Mouse (Mus musculus) neural tube, embryonic 11.5 days (tissue): ENCODE results near the gene Fbxl17. TPM values are rescaled to one million over a fixed set of nuclear protein-coding genes. Genes with fewer than 3 reads are reported as not detected.

Source experiments
- ATAC-seq: fragments of 200-750 bp; cut with Nextera tagmentation; 2 replicates; pipeline ENCODE4 v1.8.0; 2017; ENCODE audit warnings: moderate number of reproducible peaks, mild to moderate bottlenecking, moderate TSS enrichment, moderate library complexity; ENCODE audit not compliant: insufficient read depth, low FRiP score, low TSS enrichment
- DNase-seq: peaks from one replicate; pipeline ENCODE4 v3.0.0-alpha.2; 2015; ENCODE audit warnings: low spot score
- H3K27ac ChIP-seq: fragments of 300-500 bp; sonication (generic); 2 replicates; pipeline ENCODE4 v1.5.1; 2014; ENCODE audit warnings: low read depth, mild to moderate bottlenecking, low read length
- H3K27me3 ChIP-seq: fragments of 300-500 bp; sonication (generic); 2 replicates; pipeline ENCODE4 v1.6.1; 2014; ENCODE audit warnings: mild to moderate bottlenecking, low read length, mixed read lengths; ENCODE audit not compliant: control insufficient read depth, insufficient read depth
- H3K36me3 ChIP-seq: fragments of 300-500 bp; sonication (generic); 2 replicates; pipeline ENCODE4 v1.6.1; 2014; ENCODE audit warnings: mild to moderate bottlenecking, low read length, moderate library complexity, mixed read lengths; ENCODE audit not compliant: control insufficient read depth, insufficient read depth
- H3K4me1 ChIP-seq: fragments of 300-500 bp; sonication (generic); 2 replicates; pipeline ENCODE4 v1.6.1; 2014; ENCODE audit warnings: low read length, mixed read lengths; ENCODE audit not compliant: control insufficient read depth, insufficient read depth
- H3K4me2 ChIP-seq: fragments of 300-500 bp; sonication (generic); 2 replicates; pipeline ENCODE4 v1.6.1; 2014; ENCODE audit warnings: low read depth, mild to moderate bottlenecking, moderate library complexity
- H3K4me3 ChIP-seq: fragments of 300-500 bp; sonication (generic); 2 replicates; pipeline ENCODE4 v1.5.1; 2014; ENCODE audit warnings: low read depth, low read length
- H3K9ac ChIP-seq: fragments of 300-500 bp; sonication (generic); 2 replicates; pipeline ENCODE4 v1.6.1; 2014; ENCODE audit warnings: mild to moderate bottlenecking, low read length
- H3K9me3 ChIP-seq: fragments of 300-500 bp; sonication (generic); 2 replicates; pipeline ENCODE4 v1.6.1; 2016; ENCODE audit warnings: low read length; ENCODE audit not compliant: control insufficient read depth
- WGBS: fragments of 180-500 bp; shearing (Covaris S2); extraction: QIAGEN DNeasy Blood & Tissue Kit; methylation state at CpG from one replicate; pipeline ENCODE4 v1.1.7; 2014; 5-methylcytosine and 5-hydroxymethylcytosine counted together
- polyA plus RNA-seq: library from polyadenylated mRNA; unstranded; fragments of >200 nt; fragmentation: Nextera tagmentation; extraction: Ambion mirVana; gene quantifications from 2 replicates; pipeline ENCODE4 v1.2.1, GENCODE M21; 2014

The Fbxl17 gene
- 7.8 and 8.8 TPM in 2 replicates for polyA plus RNA-seq

- Histone ChIP-seq H3K9me3 (no peaks in the 10 kb centered on the region), H3K27me3 (no peaks in the 10 kb centered on the region), H3K27ac (peak within 1 kb of the TSS; percentile 96), H3K36me3 (no peaks in the 10 kb centered on the region), H3K4me3 (peak within 1 kb of the TSS; percentile 86), H3K4me1 (peaks cover 7% of the 10 kb centered on the region), H3K9ac (peak within 1 kb of the TSS; percentile 98), H3K4me2 (peak within 1 kb of the TSS; percentile 72)
- peak; percentile 70 for ATAC-seq
- WGBS = under 1% methylated on average over 72 of the region's 80 CpGs
- DNase-seq = peak; percentile 72
Measured at GRCm38 (mm10) chr17:63499636-63500155, at the start of gene Fbxl17. Gene Fbxl17 (minus strand): TSS chr17:63500017.

- no peaks in the 10 kb centered on the region for H3K4me1 ChIP-seq
- no peak overlapping the region for H3K4me3 ChIP-seq
- H3K9ac ChIP-seq = no peak overlapping the region
- no peaks in the 10 kb centered on the region for H3K27me3 ChIP-seq
- WGBS = 80% methylated on average over 4 of the region's 4 CpGs
- no peaks in the 10 kb centered on the region for H3K9me3 ChIP-seq
- ATAC-seq = no peak
- no peak overlapping the region for H3K27ac ChIP-seq
- peak; percentile 19 for DNase-seq
- no peaks in the 10 kb centered on the region for H3K36me3 ChIP-seq
- H3K4me2 ChIP-seq = no peak overlapping the region
Measured at GRCm38 (mm10) chr17:63547465-63547864, 47.6 kb upstream of the Fbxl17 start.

- DNase-seq (no peak), ATAC-seq (no peak)
- Histone ChIP-seq H3K27me3 (no peaks in the 10 kb centered on the region), H3K9me3 (no peaks in the 10 kb centered on the region), H3K4me1 (peaks cover 1% of the 10 kb centered on the region; the same call in 1 of the 2 replicates), H3K4me3 (no peak overlapping the region), H3K4me2 (no peak overlapping the region), H3K27ac (no peak overlapping the region), H3K36me3 (no peaks in the 10 kb centered on the region), H3K9ac (no peak overlapping the region)
- WGBS = 92% methylated on average over 17 of the region's 17 CpGs
Measured at GRCm38 (mm10) chr17:63534576-63535265, 34.9 kb upstream of the Fbxl17 start.

GRCm38 (mm10) chr17:63533074-63533836 is 33.4 kb upstream of the Fbxl17 start:
- Histone ChIP-seq H3K27me3 (no peaks in the 10 kb centered on the region), H3K4me1 (peaks cover 3% of the 10 kb centered on the region; the same call in 1 of the 2 replicates), H3K36me3 (no peaks in the 10 kb centered on the region), H3K4me2 (no peak overlapping the region), H3K27ac (no peak overlapping the region), H3K4me3 (no peak overlapping the region), H3K9ac (no peak overlapping the region), H3K9me3 (no peaks in the 10 kb centered on the region)
- DNase-seq = no peak
- no peak for ATAC-seq
- 32% methylated on average over 6 of the region's 6 CpGs for WGBS

- peak; percentile 69 for ATAC-seq
Measured at GRCm38 (mm10) chr17:63529476-63529875, 29.7 kb upstream of the Fbxl17 start.

GRCm38 (mm10) chr17:63520691-63521090 is 20.9 kb upstream of the Fbxl17 start:
- DNase-seq (no peak), ATAC-seq (no peak)
- WGBS = 90% methylated on average over 2 of the region's 2 CpGs
- no peaks in the 10 kb centered on the region for H3K36me3 ChIP-seq
- no peak overlapping the region for H3K9ac ChIP-seq
- no peak overlapping the region for H3K4me2 ChIP-seq
- H3K27me3 ChIP-seq = no peaks in the 10 kb centered on the region
- H3K4me3 ChIP-seq = no peak overlapping the region
- H3K4me1 ChIP-seq = no peaks in the 10 kb centered on the region
- H3K9me3 ChIP-seq = no peaks in the 10 kb centered on the region
- no peak overlapping the region for H3K27ac ChIP-seq

More at GRCm38 (mm10) chr17:63529476-63529875, 29.7 kb upstream of the Fbxl17 start:
- WGBS = 42% methylated on average over 6 of the region's 6 CpGs
- no peak overlapping the region for H3K4me3 ChIP-seq
- H3K9ac ChIP-seq = no peak overlapping the region
- peaks cover 3% of the 10 kb centered on the region; the same call in 1 of the 2 replicates for H3K4me1 ChIP-seq
- no peaks in the 10 kb centered on the region for H3K27me3 ChIP-seq
- DNase-seq = no peak
- no peaks in the 10 kb centered on the region for H3K9me3 ChIP-seq
- no peak overlapping the region for H3K4me2 ChIP-seq
- no peaks in the 10 kb centered on the region for H3K36me3 ChIP-seq
- no peak overlapping the region for H3K27ac ChIP-seq

GRCm38 (mm10) chr17:63510451-63510850 is 10.6 kb upstream of the Fbxl17 start:
- no peaks in the 10 kb centered on the region for H3K4me1 ChIP-seq
- H3K4me2 ChIP-seq = no peak overlapping the region
- 92% methylated on average over 2 of the region's 2 CpGs for WGBS
- no peaks in the 10 kb centered on the region for H3K36me3 ChIP-seq
- H3K27ac ChIP-seq = no peak overlapping the region
- H3K9ac ChIP-seq = no peak overlapping the region
- H3K9me3 ChIP-seq = no peaks in the 10 kb centered on the region
- no peaks in the 10 kb centered on the region for H3K27me3 ChIP-seq
- H3K4me3 ChIP-seq = no peak overlapping the region
- ATAC-seq (no peak), DNase-seq (no peak)

GRCm38 (mm10) chr17:63501091-63501490 is 1.3 kb upstream of the Fbxl17 start:
- H3K4me3 ChIP-seq = peak overlapping the region; percentile 86; the same call in 1 of the 2 replicates
- DNase-seq (no peak), ATAC-seq (no peak)
- H3K4me1 ChIP-seq = peaks cover 7% of the 10 kb centered on the region
- H3K27me3 ChIP-seq = no peaks in the 10 kb centered on the region
- WGBS = 88% methylated on average over 6 of the region's 6 CpGs
- no peaks in the 10 kb centered on the region for H3K36me3 ChIP-seq
- H3K4me2 ChIP-seq = peak overlapping the region; percentile 72; the same call in 1 of the 2 replicates
- no peak overlapping the region for H3K27ac ChIP-seq
- no peak overlapping the region for H3K9ac ChIP-seq
- no peaks in the 10 kb centered on the region for H3K9me3 ChIP-seq
